Mouse (Mus musculus) heart, postnatal 10 days (tissue): ENCODE results near the gene Sp1. TPM values are rescaled to one million over a fixed set of nuclear protein-coding genes. Genes with fewer than 3 reads are reported as not detected.

Experiments
- DNase-seq, 2 experiments: peaks; one replicate each; pipeline ENCODE4 v3.0.0; 2021
- intact Hi-C: fragments of 180-260 bp; cut with DNase I; formaldehyde crosslinking; loops from one replicate; pipeline ENCODE4 v1.15.1; 2025
- total RNA-seq, 2 experiments: library from RNA; stranded (reverse); gene quantifications; 2 replicates each; pipeline ENCODE4 v1.2.3; 2021

The Sp1 gene
- total RNA-seq = 10 to 100 TPM; 57.7 to 68.4 TPM

DNA sequence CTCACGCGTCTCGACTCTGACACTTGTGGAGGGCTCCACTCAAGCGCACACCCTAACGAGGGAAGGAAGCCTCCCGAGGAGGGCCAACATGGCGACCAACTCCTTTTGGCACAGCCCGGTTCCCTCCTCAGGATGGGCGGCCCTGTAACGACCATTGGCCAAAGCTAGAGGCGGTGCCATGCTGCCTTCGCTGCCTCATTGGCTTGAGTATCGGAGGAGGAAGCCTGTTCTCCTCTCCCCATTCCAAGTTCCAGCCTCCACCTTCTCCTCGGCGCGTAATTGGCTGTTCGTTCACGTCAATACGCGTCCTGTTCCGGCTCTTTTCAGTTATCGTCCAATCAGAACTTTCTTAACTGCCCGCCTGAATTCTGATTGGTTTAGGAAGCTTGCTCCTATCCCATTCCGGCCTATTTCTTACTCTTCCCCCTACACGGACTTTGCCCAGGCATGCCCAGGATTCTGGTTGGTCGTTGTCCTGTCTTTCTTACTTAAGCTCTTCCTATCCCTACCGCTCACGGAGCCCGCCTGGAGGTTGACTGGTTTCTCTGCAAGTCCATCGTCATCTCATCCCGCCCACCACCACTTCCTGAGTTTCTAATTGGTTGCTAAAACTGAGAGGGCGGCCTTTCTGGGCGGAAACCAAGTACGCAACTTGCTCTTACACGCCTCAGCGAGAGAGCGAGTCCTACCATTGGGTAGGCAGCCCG is at the start of gene Sp1:
Gene Sp1, plus strand, starts transcription at position 655 of the 707 bp plus-strand sequence.
- intact Hi-C loops = no loop called here
- DNase-seq = peak; percentile 99 to 100

DNA sequence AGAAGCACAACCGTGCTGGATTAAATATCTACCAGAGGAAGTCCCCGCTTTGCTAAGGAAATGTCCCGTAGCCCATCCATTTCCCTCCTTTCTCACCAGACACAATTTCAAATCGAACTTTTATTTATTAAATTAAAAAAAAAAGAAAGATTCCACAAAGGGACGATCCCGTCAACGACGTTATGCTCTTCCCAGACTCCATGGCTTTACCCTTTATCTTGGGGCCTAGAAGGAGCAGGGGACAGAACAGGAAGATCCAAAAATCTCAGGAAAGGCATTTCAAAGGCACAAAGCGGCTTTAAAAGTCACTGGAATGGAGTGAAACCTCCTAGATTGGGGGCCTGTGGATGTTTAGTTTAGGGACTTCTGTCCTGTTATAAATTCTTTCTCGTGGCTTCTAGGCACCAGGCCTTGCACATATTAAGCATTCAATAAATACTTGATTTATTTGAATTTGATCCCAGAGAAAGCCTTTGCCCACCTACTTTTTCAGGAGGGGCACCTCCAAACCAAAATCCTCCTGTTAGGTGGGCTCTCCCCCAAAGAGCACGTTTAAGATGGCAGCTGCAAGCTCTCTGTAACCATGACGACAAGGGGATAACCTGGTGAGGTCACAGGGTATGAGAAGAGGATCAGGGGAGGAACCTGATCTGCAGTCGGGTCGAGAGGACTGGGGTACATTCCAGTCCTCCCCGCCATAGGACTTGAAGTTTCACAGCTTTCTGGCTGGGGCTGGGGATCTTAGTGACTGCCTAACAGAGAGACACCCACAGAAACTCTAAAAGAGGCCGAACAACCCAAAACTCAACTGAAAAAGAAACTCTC is 49.2 kb upstream of the Sp1 start:
- intact Hi-C loops = loop anchor here (1.0 kb wide), 1 partner anchor 19 kb away; no protein-coding TSS in a partner anchor
- no peak for DNase-seq

DNA sequence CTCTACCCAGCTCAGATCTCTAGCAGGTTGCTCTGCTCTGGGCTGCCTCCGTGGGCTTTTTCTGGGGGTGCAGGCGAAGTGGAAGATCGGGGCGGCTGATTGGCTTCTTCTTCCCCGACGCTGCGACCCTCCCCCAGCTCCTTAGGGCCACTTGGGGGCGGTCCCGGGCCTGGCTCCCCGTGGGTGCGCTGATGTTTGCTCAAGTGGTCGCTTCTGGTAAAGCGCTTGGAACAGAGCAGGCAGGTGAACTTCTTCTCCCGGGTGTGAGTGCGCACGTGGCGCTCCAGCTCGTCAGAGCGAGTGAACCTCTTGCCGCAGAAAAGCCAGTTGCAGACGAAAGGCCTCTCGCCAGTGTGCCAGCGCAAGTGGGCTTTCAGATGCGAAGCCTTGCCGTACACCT is 47.8 kb upstream of the Sp1 start:
- DNase-seq = no peak
- intact Hi-C loops = no loop called here

DNA sequence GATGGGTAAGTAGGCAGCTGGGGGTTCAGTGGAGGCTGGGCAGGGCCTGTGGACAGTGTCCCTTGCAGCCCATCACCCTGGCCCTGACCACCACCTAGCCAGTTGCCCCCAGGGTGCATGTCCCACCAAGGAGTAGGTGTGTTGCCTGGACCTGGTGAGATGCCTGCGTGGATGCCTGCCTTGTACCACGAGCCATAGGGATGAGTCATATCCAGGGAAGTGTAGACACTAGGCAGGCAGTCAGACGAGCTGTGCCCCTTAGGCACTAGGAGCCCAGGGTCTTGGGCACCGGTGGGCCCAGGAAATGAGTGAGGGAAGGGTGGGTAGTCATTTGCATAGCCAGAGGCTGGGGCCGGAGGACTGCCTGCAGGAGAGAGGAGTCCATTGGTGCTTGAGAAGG is 47.1 kb upstream of the Sp1 start:
- intact Hi-C loops = no loop called here
- DNase-seq = no peak

DNA sequence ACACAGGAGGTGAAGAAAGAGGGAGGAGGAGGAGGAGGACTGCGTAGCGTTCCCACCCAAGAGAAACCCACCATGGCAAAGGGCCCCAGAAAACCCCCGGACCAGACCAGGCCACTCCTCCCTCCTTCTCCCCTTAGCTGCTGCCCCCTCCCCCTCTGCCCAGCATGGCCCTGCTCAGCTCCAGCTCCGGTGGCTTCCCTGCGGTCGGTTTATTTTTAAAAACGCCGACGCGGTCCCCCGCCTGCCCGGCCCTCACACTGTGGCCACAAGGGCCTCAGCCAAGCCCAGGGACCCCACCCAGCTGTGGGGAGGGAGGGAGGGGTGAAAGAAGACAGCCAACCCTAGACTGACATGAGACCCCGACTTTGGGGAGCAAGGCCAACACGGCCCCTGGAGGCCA is 43.3 kb upstream of the Sp1 start:
- intact Hi-C loops = no loop called here
- DNase-seq = peak; percentile 37 to 52

DNA sequence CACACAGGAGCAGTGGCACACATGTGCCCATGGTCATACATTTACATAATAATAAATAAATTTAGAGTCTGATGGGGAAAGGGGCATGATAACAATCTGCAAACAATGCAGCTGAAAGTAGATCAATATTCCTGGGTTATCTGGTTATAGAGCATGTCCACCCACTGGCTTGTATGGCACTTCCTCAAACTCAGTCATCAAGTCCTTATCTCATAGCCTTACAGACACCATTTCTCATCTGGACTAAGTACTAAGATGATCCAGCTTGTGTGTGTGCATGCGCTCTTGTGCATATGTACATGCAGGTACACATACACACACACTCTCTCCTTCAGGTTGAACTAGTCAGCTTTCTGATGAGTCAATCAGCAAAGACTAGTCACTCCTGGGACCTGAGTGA is 41.3 kb upstream of the Sp1 start:
- no peak for DNase-seq
- intact Hi-C loops = no loop called here

DNA sequence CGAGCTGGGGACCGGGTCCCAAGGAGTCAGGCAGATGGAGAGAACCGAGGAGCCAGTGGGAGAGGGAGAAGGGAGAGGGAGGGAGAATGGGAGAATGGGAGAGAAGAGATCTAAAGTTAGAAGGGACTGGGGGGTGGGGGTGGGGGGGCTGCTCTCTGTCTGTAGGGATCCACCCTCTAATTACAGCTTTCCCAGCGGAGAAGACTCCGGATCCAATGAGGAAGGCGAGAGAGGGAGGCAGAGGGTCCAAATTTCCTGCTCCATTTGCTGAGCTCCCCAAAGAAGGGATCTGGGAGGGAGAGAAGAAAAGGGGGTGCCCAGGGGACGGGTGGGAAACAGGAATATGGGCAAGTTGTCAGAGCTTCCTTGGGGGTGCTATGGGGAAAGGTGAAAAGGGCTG is 39.7 kb upstream of the Sp1 start:
- intact Hi-C loops = no loop called here
- no peak for DNase-seq

DNA sequence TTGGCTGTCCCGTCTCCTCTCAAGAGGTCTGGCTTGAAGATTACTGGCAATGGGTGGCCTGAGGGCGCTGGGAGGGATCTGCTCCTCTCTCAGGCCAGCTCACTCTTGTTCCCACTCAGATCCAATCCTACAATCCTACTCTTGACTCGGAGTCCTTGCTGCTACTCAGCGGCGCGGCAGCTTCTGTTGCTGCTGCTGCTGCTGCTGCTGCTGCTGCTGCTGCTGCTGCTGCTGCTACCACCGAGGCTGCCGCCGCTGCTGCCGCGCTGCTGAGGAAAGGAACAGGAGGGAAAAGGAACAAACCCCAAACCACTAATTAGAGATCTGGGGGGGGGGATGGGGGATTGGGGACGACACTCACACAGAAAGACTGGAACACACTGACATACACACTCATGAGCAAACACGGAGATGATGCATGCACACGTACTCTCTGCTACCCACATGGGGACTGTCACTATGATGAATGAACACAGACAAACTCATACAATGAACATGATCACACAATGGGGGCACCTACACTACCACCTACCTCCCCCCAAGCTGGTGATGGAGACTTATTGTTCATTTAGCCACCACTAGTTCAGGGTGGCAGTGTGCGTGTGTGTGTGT is 39.1 kb upstream of the Sp1 start, which contains the start of gene Sp7:
Gene Sp7, minus strand, starts transcription at position 450 of the 612 bp plus-strand sequence.
- intact Hi-C loops = no loop called here

DNA sequence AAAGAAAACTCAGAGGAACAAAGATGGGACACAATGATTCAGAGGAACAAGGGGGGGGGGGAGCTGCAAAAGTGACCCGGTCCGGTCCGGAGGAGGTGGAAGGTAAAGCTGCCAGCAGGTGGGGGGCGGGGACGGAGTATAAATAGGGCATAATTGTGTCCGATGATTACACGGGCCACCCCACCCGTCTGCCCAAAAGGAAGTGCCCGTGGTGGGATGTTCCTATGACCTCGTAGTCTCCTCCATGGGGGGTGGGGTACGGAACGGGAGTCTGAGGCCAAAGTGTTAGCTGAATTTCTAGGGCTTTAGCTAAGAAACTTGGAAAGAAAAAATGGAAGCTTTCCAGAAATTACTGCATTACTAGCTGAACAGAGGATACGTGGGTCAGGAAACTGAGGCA is 36.0 kb upstream of the Sp1 start:
- intact Hi-C loops = no loop called here

More for the DNA sequence above, 39.1 kb upstream of the Sp1 start, which contains the start of gene Sp7:
- no peak for DNase-seq

DNA sequence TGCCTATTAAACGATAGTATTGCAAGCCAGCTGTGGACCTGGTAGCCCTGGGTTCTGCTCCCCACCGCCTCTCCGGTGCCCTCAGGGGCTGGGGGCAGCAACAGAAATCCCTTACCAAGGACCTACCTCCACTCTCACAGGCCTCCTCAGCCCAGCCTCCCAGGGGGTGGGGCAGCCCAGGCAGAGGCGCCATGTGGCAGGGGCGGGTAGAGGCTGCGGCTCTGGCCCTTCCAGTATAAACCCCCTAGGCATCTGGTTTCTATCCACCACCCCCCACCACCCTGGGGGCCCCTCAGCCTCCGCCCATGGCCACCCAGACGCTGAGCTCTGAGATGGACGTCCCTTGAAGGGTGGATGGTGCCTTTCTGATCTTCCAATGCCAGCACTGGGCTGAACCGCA is 35.2 kb upstream of the Sp1 start:
- intact Hi-C loops = no loop called here
- no peak for DNase-seq

More for the DNA sequence above, 36.0 kb upstream of the Sp1 start:
- no peak for DNase-seq

DNA sequence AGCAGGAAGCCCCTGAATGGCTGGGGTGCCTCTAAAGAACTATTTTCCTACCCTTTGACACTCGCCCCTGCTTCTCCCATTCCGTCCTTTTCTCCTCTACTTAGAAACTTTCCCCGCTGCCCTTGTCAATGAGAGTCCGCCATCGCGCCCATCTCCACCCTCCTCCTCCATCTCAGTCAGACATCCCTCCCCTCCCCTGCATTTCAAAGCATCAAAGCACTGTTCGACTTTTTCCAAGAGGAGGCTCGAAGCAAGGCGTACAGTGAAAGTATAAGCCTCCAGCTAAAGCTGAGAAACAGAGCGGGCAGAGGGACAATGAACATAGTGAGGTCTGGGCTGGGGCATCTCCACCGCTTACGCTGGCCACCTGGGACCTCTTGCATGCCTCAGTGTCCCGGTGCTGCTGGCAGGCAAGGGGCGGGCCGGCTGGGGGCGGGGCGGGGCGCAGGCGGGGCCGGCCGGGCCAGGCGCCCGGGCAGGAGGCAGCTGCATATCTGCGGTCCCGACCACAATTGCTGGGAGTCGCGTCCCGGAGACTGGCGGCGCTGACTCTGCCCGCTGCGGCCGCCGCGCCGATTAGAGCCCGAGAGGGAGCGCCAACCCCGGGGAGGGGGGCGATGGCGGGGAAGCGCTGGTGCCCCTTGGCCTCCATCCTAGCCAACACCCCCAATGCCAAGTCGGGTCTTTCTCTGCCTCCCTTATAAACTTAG is 29.3 kb upstream of the Sp1 start:
- intact Hi-C loops = loop anchor here (1.0 to 2.0 kb wide), 3 partner anchors 26 to 89 kb away; partner anchors contain the start of gene Aaas
- DNase-seq = peak in 1 of 2 experiments; percentile 69

DNA sequence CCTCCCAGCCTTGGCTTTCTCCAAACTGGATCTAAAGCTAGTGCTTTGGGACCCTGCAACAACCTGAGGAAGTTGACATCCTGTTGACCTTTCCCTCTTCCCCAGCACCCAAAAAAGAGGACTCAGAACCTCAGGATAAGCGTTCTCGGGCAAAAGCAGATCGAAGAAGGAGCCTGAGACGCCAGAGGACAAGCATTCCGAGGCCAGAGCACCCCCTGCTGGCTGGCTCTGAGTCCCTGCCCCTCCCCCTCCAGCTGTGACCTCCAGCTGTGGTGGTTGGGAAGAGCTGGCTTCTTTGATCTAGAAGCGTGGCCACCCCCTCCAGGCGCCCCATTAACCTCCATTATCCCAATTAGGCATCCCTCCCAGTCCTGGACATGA is 28.8 kb upstream of the Sp1 start:
- DNase-seq = peak; percentile 93 to 96
- intact Hi-C loops = loop anchor here (1.0 to 2.0 kb wide), 3 partner anchors 26 to 90 kb away; partner anchors contain the start of gene Aaas

DNA sequence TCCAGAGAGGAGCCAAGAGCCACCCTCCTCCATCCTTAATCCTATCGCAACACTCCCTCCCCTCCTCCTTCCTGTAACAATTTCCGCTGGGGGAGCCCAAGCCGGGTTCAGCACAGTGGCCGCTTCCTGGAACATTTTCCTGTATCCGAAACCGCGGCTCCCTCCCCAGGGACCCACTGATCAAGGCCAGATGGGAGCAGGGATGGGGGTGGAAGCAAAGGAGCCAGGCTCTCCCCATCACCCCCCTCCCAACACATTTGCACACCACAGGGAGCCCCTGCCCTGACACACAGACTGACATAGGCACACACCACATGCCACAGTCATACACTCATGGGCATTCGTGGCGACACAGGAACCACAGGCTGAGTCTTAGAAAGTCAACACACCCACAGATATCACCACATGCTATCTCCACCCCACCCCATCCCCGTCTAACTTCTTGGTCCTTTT is 28.1 kb upstream of the Sp1 start:
- intact Hi-C loops = loop anchor here (1.0 to 2.0 kb wide), 3 partner anchors 27 to 91 kb away; partner anchors contain the start of gene Aaas
- DNase-seq = peak; percentile 75 to 84

DNA sequence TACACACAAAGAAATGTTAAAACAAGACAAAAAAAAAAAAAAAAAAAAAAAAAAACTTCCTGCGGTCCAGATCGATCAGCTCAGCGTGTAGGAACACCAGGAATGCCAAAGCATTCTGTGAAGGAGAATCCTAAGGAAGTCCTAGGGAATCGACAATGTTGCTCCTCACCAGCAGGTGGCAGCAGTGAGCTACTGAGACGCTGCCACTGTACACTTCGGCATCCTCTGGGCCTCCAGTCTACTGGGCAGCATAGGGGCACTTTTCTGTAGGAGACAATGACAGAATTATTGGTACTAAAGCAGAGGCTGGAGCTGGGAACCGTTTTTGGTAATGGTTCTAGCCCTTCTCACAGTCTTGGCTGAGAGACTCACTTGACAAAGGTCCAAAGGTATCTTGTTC is 24.4 kb upstream of the Sp1 start:
- peak; percentile 87 to 91 for DNase-seq
- intact Hi-C loops = loop anchor here (1.0 kb wide), 1 partner anchor 40 kb away; no protein-coding TSS in a partner anchor

DNA sequence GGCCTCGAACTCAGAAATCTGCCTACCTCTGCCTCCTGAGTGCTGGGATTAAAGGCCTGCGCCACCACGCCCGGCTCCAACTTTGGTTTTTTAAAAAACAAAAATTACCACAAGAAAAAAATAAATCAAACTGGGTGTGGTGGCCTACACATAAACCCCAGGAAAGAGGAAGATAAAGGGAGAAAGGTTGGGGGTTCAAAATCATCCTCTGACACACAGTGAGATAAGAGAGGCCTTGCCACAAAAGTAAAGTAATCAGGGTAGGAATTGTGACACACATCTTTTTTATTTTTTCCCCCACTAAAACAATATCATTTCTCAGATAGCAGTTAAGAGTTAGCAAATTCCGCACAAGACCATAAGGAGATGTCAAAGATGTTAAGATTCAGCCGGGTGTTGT is 22.3 kb upstream of the Sp1 start:
- intact Hi-C loops = no loop called here

DNA sequence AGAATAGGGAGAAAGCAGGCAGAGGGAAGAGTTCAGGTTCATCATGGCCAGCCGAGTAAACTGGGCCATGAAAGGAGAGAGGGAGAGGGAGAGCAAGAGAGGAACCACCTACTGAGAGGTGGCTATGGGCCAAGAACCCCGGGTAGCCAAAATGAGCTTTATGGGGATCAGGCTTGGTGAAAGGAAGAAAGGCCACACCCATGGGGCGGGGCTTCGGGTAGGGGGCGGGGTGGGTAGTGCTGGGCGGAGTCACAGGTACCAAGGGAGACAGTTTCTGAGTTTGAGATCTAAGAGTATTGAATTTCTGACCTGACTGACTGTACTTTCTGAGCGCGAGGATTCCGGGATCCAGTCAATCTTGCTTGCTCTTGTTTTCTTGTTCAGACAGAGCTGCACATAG is 19.3 kb upstream of the Sp1 start:
- DNase-seq = no peak
- intact Hi-C loops = no loop called here

More for the DNA sequence above, 22.3 kb upstream of the Sp1 start:
- DNase-seq = no peak

DNA sequence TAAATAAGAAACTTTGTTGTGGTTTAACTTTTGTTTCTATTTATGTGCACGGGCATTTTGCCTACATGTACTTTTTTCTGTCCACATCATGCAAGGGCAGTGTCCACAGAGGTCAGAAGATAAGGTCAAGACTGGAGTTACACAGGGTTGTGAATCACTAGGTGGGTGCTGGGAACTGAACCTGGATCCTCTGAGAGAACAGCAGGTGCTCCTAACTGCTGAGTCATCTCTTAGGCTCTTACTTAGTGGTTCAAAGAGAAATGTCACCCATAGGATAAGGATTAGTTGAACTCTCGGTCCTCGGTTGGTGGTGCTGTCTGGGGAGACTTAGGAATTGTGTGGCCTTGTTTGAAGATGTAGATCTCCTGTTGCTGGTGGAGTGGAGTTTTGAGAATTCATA is 17.0 kb upstream of the Sp1 start:
- no peak for DNase-seq
- intact Hi-C loops = no loop called here

DNA sequence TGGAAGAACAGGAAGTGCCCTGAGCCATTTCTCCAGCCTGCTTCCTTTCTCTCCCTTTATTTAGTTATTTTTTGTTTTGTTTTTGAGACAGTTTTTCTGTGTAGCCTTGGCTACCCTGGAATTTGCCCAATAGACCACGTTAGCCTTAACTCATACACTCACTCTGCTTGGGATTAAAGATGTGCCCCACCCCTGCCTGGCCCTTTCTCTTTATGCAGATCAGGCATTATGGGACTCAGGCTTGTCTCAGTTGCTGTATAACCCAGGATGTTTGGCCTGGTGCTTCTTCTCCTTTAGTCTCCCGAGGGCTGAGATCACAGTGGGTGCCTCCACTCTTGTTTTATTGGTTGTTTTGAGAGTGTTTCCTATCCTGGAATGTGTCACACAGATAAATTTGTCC is 13.4 kb upstream of the Sp1 start:
- no peak for DNase-seq
- intact Hi-C loops = loop anchor here (5.0 kb wide), 1 partner anchor 65 kb away; the partner anchor contains the start of gene Prr13

DNA sequence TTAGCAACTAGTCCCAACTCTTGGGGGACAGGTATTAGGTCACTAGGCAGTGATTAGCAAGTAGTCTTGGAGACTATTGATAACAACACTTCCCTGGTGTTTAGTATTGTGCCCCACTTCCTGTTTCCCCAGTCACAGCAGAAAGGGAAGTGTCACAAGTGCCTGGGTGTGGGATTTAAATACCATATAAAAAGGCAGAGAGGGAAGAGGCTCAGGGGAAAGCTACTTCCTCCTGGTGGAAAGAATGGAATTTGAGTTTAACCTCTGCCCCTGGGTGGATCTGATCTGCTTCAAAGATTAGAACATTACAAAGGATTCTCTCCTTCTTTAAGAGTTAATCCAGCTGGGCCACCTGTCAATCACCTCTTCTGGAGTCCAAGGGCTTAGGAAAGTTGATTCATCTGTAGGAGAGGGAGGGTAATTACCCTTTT is 12.3 kb upstream of the Sp1 start:
- intact Hi-C loops = loop anchor here (5.0 kb wide), 1 partner anchor 64 kb away; the partner anchor contains the start of gene Prr13
- peak in 1 of 2 experiments; percentile 29 for DNase-seq

DNA sequence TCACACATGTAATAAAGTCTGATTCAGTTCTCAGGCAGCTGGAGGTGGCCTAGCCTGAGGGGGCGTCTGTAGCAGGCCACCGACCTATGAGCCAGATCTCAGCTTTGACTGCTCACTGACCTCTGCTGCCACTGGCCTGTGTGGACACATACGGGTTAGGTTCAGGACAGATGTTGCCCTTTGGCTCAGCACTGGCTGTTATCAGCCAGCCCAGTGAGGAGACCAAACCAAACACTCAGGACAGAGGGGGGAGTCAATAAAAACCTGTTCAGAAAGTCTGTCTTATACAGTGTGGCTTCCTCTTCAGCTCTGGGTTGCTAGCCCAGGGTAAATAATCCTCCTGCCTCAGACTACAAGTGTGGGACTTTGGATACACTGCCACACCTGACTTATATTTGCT is 10.9 kb upstream of the Sp1 start:
- intact Hi-C loops = no loop called here
- peak in 1 of 2 experiments; percentile 32 for DNase-seq
